Mouse (Mus musculus) intestine, embryonic 14.5 days (tissue): ENCODE measurements at regions not wholly inside any gene's neighbourhood (a gene's known extent, or its start where the extent isn't known, plus 50 kb on each side); places are given as distances from the start of the nearest gene placed in this dataset.
A peak's percentile ranks its signal among the peaks of the same experiment; 100 is the strongest.

ENCODE experiments used
- ATAC-seq: fragments of 200-750 bp; cut with Nextera tagmentation; replicated peaks from 2 replicates; pipeline ENCODE4 v1.8.0; 2017; ENCODE audit warnings: low read depth, moderate number of reproducible peaks, moderate TSS enrichment, moderate library complexity; ENCODE audit not compliant: low FRiP score, low TSS enrichment
- DNase-seq: peaks from one replicate; pipeline ENCODE4 v3.0.0-alpha.2; 2018; ENCODE audit warnings: low spot score
- H3K27ac ChIP-seq: fragments of 300-500 bp; sonication (generic); 2 replicates; pipeline ENCODE4 v1.5.1; 2014; ENCODE audit warnings: low read depth, mild to moderate bottlenecking, control low read depth
- H3K27me3 ChIP-seq: fragments of 300-500 bp; sonication (generic); replicated peaks from 2 replicates; pipeline ENCODE4 v1.6.1; 2014; ENCODE audit warnings: low read length, control low read depth; ENCODE audit not compliant: control insufficient read depth, insufficient read depth
- H3K36me3 ChIP-seq: fragments of 300-500 bp; sonication (generic); 2 replicates; pipeline ENCODE4 v1.6.1; 2014; ENCODE audit warnings: low read length, control low read depth; ENCODE audit not compliant: control insufficient read depth, insufficient read depth
- H3K4me1 ChIP-seq: fragments of 300-500 bp; sonication (generic); replicated peaks from 2 replicates; pipeline ENCODE4 v1.6.1; 2014; ENCODE audit warnings: low read length, control low read depth, mixed read lengths; ENCODE audit not compliant: control insufficient read depth, insufficient read depth
- H3K4me2 ChIP-seq: fragments of 300-500 bp; sonication (generic); 2 replicates; pipeline ENCODE4 v1.6.1; 2014; ENCODE audit warnings: low read length
- H3K4me3 ChIP-seq: fragments of 300-500 bp; sonication (generic); 2 replicates; pipeline ENCODE4 v1.5.1; 2014; ENCODE audit warnings: low read depth, low read length, control low read depth, mixed read lengths
- H3K9ac ChIP-seq: fragments of 300-500 bp; sonication (generic); 2 replicates; pipeline ENCODE4 v1.6.1; 2014; ENCODE audit warnings: mild to moderate bottlenecking, low read length
- H3K9me3 ChIP-seq: fragments of 300-500 bp; sonication (generic); 2 replicates; pipeline ENCODE4 v1.6.1; 2016; ENCODE audit warnings: low read length, control low read depth; ENCODE audit not compliant: control insufficient read depth
- WGBS: fragments of 180-500 bp; shearing (Covaris S2); extraction: QIAGEN DNeasy Blood & Tissue Kit; methylation state at CpG from one replicate; pipeline ENCODE4 v1.1.7; 2014; 5-methylcytosine and 5-hydroxymethylcytosine counted together

- no peaks in the 10 kb centered on the region for H3K9me3 ChIP-seq
- 76% methylated on average over 3 of the region's 3 CpGs for WGBS
- no peak overlapping the region for H3K4me2 ChIP-seq
- H3K9ac ChIP-seq = no peak overlapping the region
- no peak overlapping the region for H3K27ac ChIP-seq
- H3K36me3 ChIP-seq = no peaks in the 10 kb centered on the region
- no peak overlapping the region for H3K4me3 ChIP-seq
- no peak for DNase-seq
- no peak for ATAC-seq
- H3K4me1 ChIP-seq = no peaks in the 10 kb centered on the region
- no peaks in the 10 kb centered on the region for H3K27me3 ChIP-seq
These were observed 282.3 kb upstream of the Irx4 start for GRCm38 (mm10) chr13:72977971-72978370.

DNA sequence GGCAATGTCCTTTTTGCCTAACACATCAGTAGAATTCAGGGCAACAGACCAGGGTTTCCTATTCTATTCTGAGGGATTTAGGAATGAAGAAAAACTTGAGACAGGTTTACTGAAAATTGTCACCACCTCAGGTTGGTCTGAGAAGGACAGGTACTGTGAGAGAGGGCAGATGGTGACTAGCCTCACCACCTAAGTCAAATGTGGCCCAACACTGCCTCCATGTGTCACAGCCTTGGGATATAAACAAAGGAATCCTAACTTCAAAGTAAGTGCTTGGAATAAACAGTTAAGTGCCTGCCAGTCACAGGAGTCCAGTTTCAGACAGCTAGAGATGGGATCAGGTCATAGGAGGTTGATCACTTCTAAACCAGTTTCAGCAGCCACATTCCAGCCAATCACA is 281.3 kb upstream of the Irx4 start:
- H3K4me1 ChIP-seq = no peaks in the 10 kb centered on the region
- no peak overlapping the region for H3K27ac ChIP-seq
- no peak overlapping the region for H3K4me3 ChIP-seq
- H3K27me3 ChIP-seq = no peaks in the 10 kb centered on the region
- no peak for DNase-seq
- H3K36me3 ChIP-seq = no peaks in the 10 kb centered on the region
- H3K9ac ChIP-seq = no peak overlapping the region
- ATAC-seq = no peak
- no peak overlapping the region for H3K4me2 ChIP-seq
- H3K9me3 ChIP-seq = no peaks in the 10 kb centered on the region

GRCm38 (mm10) chr13:72992589-72993409 is 267.5 kb upstream of the Irx4 start:
- Histone ChIP-seq H3K27me3 (no peaks in the 10 kb centered on the region), H3K9me3 (no peaks in the 10 kb centered on the region), H3K27ac (no peak overlapping the region), H3K4me2 (no peak overlapping the region), H3K9ac (no peak overlapping the region), H3K36me3 (no peaks in the 10 kb centered on the region), H3K4me3 (no peak overlapping the region), H3K4me1 (no peaks in the 10 kb centered on the region)
- 55% methylated on average over 16 of the region's 17 CpGs for WGBS
- ATAC-seq (no peak), DNase-seq (no peak)

DNA sequence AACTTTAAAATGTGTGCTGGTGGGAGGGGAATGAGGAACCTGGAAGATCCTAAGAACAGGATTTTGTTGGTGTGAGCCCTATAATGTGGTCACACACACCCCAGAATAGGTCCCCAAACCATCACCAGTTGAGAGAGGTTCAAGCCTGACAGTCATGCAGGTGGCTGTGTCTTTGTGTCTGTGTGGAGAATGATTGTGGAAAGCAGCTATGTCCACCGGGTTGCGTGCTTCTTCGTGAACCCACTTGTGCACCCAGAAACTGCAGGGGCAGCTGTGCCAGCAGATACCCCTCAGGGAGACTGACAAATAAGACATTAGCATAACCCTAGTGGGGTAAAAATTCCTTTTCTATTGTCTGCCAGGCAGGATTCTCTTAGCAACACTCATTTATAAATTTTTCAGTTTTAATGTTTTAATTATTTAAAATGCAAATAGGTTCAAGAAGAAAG is 266.8 kb upstream of the Irx4 start:
- Histone ChIP-seq H3K36me3 (no peaks in the 10 kb centered on the region), H3K4me3 (no peak overlapping the region), H3K27me3 (no peaks in the 10 kb centered on the region), H3K4me2 (no peak overlapping the region), H3K4me1 (no peaks in the 10 kb centered on the region), H3K9ac (no peak overlapping the region), H3K27ac (no peak overlapping the region), H3K9me3 (no peaks in the 10 kb centered on the region)
- ATAC-seq (no peak), DNase-seq (no peak)
- 82% methylated on average over 3 of the region's 3 CpGs for WGBS

- no peak overlapping the region for H3K4me3 ChIP-seq
- no peak overlapping the region for H3K9ac ChIP-seq
- no peaks in the 10 kb centered on the region for H3K36me3 ChIP-seq
- H3K27ac ChIP-seq = no peak overlapping the region
- H3K27me3 ChIP-seq = no peaks in the 10 kb centered on the region
- DNase-seq (no peak), ATAC-seq (no peak)
- no peak overlapping the region for H3K4me2 ChIP-seq
- no peaks in the 10 kb centered on the region for H3K4me1 ChIP-seq
- H3K9me3 ChIP-seq = no peaks in the 10 kb centered on the region
These were observed 265.7 kb upstream of the Irx4 start for GRCm38 (mm10) chr13:72994538-72994937.

DNA sequence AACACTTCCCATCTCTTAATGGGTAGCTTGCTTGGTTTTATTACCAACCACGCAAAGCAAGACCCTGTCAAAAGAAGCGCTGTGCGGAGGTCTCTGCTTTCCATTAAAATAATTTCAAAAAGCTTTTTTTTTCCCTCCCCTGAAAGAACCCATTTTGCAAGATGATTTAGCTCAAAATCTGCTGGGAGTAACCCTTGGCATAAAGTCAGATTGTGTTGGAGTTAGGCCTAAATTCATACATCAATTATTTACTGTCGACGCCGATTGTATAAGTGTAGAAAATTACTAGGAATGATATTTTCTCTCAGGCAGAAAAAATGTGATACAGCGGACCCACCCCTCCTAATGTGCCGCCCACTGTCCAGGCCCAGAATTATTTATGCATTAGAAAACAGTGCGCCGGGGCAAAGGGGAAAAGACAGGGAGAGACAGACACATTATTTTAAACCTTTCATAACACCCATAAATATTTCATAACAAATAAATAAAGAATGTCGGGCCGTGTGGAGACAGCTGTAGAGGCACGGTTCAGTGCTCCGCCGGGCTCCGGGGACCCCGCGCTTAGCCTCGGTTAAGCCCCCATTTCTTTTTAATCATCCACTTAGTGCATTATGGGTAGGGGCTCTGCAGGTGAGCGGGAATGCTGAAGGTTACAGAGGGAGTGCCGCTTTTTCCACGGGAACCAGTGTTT is 251.3 kb upstream of the Irx4 start:
- no peak overlapping the region for H3K27ac ChIP-seq
- WGBS = 38% methylated on average over 22 of the region's 22 CpGs
- no peak for ATAC-seq
- peak overlapping the region; percentile 33 for H3K4me2 ChIP-seq
- H3K4me1 ChIP-seq = peaks cover 3% of the 10 kb centered on the region; the same call in 1 of the 2 replicates
- no peak for DNase-seq
- 0 out of 2 replicates have a peak, but pooled peaks cover 4% of the 10 kb centered on the region for H3K27me3 ChIP-seq
- H3K36me3 ChIP-seq = no peaks in the 10 kb centered on the region
- no peak overlapping the region for H3K4me3 ChIP-seq
- H3K9me3 ChIP-seq = no peaks in the 10 kb centered on the region
- no peak overlapping the region for H3K9ac ChIP-seq

DNA sequence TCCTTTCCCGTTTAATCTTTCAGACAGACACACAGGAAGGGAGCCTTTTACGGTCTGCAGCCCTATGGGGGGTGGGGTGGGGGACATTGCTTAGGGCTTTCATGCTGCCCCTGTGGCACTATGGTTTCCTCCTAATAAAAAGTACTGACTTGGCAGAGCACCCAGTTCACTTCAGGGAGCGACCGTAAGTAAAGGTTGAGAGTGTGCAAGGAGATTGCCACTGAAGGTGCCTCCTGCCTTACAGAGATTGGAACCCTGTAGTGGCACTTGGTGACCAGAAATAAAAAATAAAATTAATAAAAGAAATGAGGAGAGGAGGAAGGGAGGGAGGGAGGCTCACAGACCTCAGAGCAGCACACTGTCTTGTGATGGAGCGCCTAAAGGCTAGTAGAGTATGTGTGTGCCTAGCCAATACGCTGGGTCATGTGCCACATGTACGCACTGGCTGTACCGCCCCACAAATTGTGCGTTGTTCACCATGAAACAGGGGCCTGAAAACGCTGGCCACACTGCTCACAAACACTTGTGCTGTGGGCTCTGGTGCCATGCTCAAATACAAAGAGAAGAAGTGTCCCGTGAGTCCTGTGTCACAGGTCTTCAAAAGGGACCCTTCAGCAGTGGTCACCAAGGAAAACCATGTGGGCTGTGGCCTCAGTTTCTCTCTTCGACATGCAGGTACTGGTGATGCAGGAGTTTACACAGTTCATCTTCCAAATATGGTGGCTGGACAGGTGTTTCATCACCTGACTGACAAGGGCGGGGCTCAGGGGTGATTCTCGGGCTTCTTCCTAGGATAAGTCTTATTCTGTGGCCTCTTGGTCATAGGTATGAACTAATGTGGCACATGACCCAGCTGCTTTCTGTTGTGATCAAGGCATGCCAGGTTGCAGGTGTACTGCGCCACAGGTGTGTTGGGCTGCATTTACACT is 250.5 kb upstream of the Irx4 start:
- Histone ChIP-seq H3K4me1 (peaks cover 3% of the 10 kb centered on the region; the same call in 1 of the 2 replicates), H3K36me3 (no peaks in the 10 kb centered on the region), H3K4me2 (peak overlapping the region; percentile 33), H3K27me3 (0 out of 2 replicates have a peak, but pooled peaks cover 4% of the 10 kb centered on the region), H3K4me3 (no peak overlapping the region), H3K9ac (no peak overlapping the region), H3K27ac (no peak overlapping the region), H3K9me3 (no peaks in the 10 kb centered on the region)
- no peak for ATAC-seq
- DNase-seq = no peak
- WGBS = 80% methylated on average over 15 of the region's 15 CpGs

- Histone ChIP-seq H3K27ac (no peak overlapping the region), H3K9ac (no peak overlapping the region), H3K27me3 (no peaks in the 10 kb centered on the region), H3K9me3 (no peaks in the 10 kb centered on the region), H3K4me1 (no peaks in the 10 kb centered on the region), H3K4me2 (no peak overlapping the region), H3K4me3 (no peak overlapping the region), H3K36me3 (no peaks in the 10 kb centered on the region)
- ATAC-seq = no peak
- 88% methylated on average over 10 of the region's 10 CpGs for WGBS
- DNase-seq = no peak
These were observed 241.1 kb upstream of the Irx4 start for GRCm38 (mm10) chr13:73019181-73019580.
